Mouse (Mus musculus): ENCODE data around the gene Tssc4. TPM values are rescaled to one million over a fixed set of nuclear protein-coding genes. Genes with fewer than 3 reads are reported as not detected.

Gene Tssc4
- total and polyA plus RNA-seq, 3 experiments, result 75.6 to 76.9 TPM; not detected in 1

GRCm38 (mm10) chr7:143040561-143040960 lies 28.5 kb upstream of the Tssc4 start:
- no peaks in the 10 kb centered on the region for H3K79me2 ChIP-seq (ENCODE audit: control insufficient read depth, insufficient read depth, low read length, poor library complexity)
- H3K4me1 ChIP-seq (ENCODE audit: control insufficient read depth in 1 of 2, insufficient read depth in 2 of 2, low read length in 2 of 2), result peaks cover 42 to 68% of the 10 kb centered on the region in 2 experiments
- TF ChIP-seq ELF1 (IDR thresholded peaks at IDR 0.05; ENCODE audit: low read depth, low read length), result no peak
- TF ChIP-seq RCOR1 (IDR thresholded peaks at IDR 0.05; ENCODE audit: low read depth, low read length), result no peak
- no peak for TF ChIP-seq GATA1 (IDR thresholded peaks at IDR 0.05; ENCODE audit: low read depth, low read length)
- no peak for TF ChIP-seq GABPA (IDR thresholded peaks at IDR 0.05; ENCODE audit: low read depth, low read length)
- TF ChIP-seq NELFE (IDR thresholded peaks at IDR 0.05; ENCODE audit: low read depth, low read length), result no peak
- no peak for TF ChIP-seq MXI1 (IDR thresholded peaks at IDR 0.05; ENCODE audit: low read depth, low read length)
- TF ChIP-seq MAX (IDR thresholded peaks at IDR 0.05; ENCODE audit: low read length), result no peak
- no peak for TF ChIP-seq TAL1 (IDR thresholded peaks at IDR 0.05; ENCODE audit: low read length)
- TF ChIP-seq POLR2A (IDR thresholded peaks at IDR 0.05; ENCODE audit: control insufficient read depth in 1 of 2, insufficient read depth in 1 of 2, low read depth in 1 of 2, low read length in 2 of 2, poor library complexity in 1 of 2), result no peak
- no peak for TF ChIP-seq NRF1 (IDR thresholded peaks at IDR 0.05; ENCODE audit: insufficient read depth, low read depth, low read length, poor library complexity, severe bottlenecking)
- no peak for TF ChIP-seq ZMIZ1 (IDR thresholded peaks at IDR 0.05; ENCODE audit: low read depth, low read length)
- no peak overlapping the region for H3K27ac ChIP-seq (ENCODE audit: control insufficient read depth, low read depth, low read length)
- no peaks in the 10 kb centered on the region for H3K9me3 ChIP-seq (replicated peaks; ENCODE audit: insufficient read depth, low read length)
- no peak overlapping the region for H3K9ac ChIP-seq (ENCODE audit: control insufficient read depth, low read depth, low read length, poor library complexity, severe bottlenecking)
- no peak for DNase-seq (ENCODE audit: low read depth, low spot score)
- no peak overlapping the region for H3K4me3 ChIP-seq (ENCODE audit: control insufficient read depth in 1 of 2, insufficient read depth in 1 of 2, low read depth in 2 of 2, low read length in 2 of 2)
- peaks cover 0 to 47% of the 10 kb centered on the region in 2 experiments; a peak in 2 of 4 replicates for H3K36me3 ChIP-seq (ENCODE audit: control insufficient read depth in 1 of 2, insufficient read depth in 2 of 2, low read length in 2 of 2)
- H3K27me3 ChIP-seq (ENCODE audit: control insufficient read depth in 1 of 2, insufficient read depth in 2 of 2, low read length in 2 of 2), result no peaks in the 10 kb centered on the region

GRCm38 (mm10) chr7:143041138-143041822 lies 27.8 kb upstream of the Tssc4 start:
- DNase-seq (ENCODE audit: low read depth, low spot score), result peak; percentile 63
- peaks cover 0 to 49% of the 10 kb centered on the region in 2 experiments; a peak in 2 of 4 replicates for H3K36me3 ChIP-seq (ENCODE audit: control insufficient read depth in 1 of 2, insufficient read depth in 2 of 2, low read length in 2 of 2)
- peak overlapping the region; percentile 23; the same call in 1 of the 2 replicates for H3K9ac ChIP-seq (ENCODE audit: control insufficient read depth, low read depth, low read length, poor library complexity, severe bottlenecking)
- H3K9me3 ChIP-seq (replicated peaks; ENCODE audit: insufficient read depth, low read length), result no peaks in the 10 kb centered on the region
- H3K4me3 ChIP-seq (ENCODE audit: control insufficient read depth in 1 of 2, insufficient read depth in 1 of 2, low read depth in 2 of 2, low read length in 2 of 2), result no peak overlapping the region
- H3K27me3 ChIP-seq (ENCODE audit: control insufficient read depth in 1 of 2, insufficient read depth in 2 of 2, low read length in 2 of 2), result no peaks in the 10 kb centered on the region
- peak; percentile 75 for TF ChIP-seq MXI1 (IDR thresholded peaks at IDR 0.05; ENCODE audit: low read depth, low read length)
- no peak for TF ChIP-seq POLR2AphosphoS2 (IDR thresholded peaks at IDR 0.05; ENCODE audit: low read length)
- TF ChIP-seq TCF12 (IDR thresholded peaks at IDR 0.05; ENCODE audit: low read depth, low read length), result peak; percentile 24; the same call in 1 of the 2 replicates
- peak; percentile 55; the same call in 1 of the 2 replicates for TF ChIP-seq MAX (IDR thresholded peaks at IDR 0.05; ENCODE audit: low read length)
- TF ChIP-seq ELF1 (IDR thresholded peaks at IDR 0.05; ENCODE audit: low read depth, low read length), result 0 out of 2 replicates have a peak, but pooled peaks have one; percentile 36
- TF ChIP-seq E2F4 (IDR thresholded peaks at IDR 0.05; ENCODE audit: borderline replicate concordance, low read depth, low read length), result no peak
- TF ChIP-seq EP300 (IDR thresholded peaks at IDR 0.05; ENCODE audit: low read depth in 1 of 2, low read length in 2 of 2), result peak; percentile 49 to 61
- TF ChIP-seq NRF1 (IDR thresholded peaks at IDR 0.05; ENCODE audit: insufficient read depth, low read depth, low read length, poor library complexity, severe bottlenecking), result no peak
- TF ChIP-seq ETS1 (IDR thresholded peaks at IDR 0.05; ENCODE audit: low read depth, low read length), result peak; percentile 41; the same call in 1 of the 2 replicates
- peaks cover 42 to 71% of the 10 kb centered on the region in 2 experiments for H3K4me1 ChIP-seq (ENCODE audit: control insufficient read depth in 1 of 2, insufficient read depth in 2 of 2, low read length in 2 of 2)
- H3K27ac ChIP-seq (ENCODE audit: control insufficient read depth, low read depth, low read length), result peak overlapping the region; percentile 3; the same call in 1 of the 2 replicates
- H3K79me2 ChIP-seq (ENCODE audit: control insufficient read depth, insufficient read depth, low read length, poor library complexity), result no peaks in the 10 kb centered on the region

Measured in MEL (cell line).